Mouse (Mus musculus) myocyte (in vitro differentiated cells): Measurements from ENCODE around the gene Suz12. TPM values are rescaled to one million over a fixed set of nuclear protein-coding genes. Genes with fewer than 3 reads are reported as not detected.
"Not testable (repeated sequence)": the region's sequence is repeated elsewhere in the genome, so short reads cannot be mapped to it uniquely, and the experiment has no call there.

Source experiments
- H3K27me3 ChIP-seq: one replicate; pipeline ENCODE4 v1.6.1; 2011; ENCODE audit not compliant: control insufficient read depth, insufficient read depth, insufficient read length
- H3K36me3 ChIP-seq: one replicate; pipeline ENCODE4 v1.6.1; 2011; ENCODE audit not compliant: control insufficient read depth, insufficient read depth
- H3K4me2 ChIP-seq: one replicate; pipeline ENCODE4 v1.6.1; 2011; ENCODE audit warnings: low read depth, control low read depth
- H3K4me3 ChIP-seq: one replicate; pipeline ENCODE4 v1.5.1; 2011; ENCODE audit warnings: mild to moderate bottlenecking, control low read depth, moderate library complexity
- H3K79me2 ChIP-seq: one replicate; pipeline ENCODE4 v1.6.1; 2011; ENCODE audit not compliant: control insufficient read depth, insufficient read depth
- H3ac ChIP-seq: one replicate; pipeline ENCODE4 v1.6.1; 2011; ENCODE audit not compliant: control insufficient read depth, insufficient read length
- CEBPB ChIP-seq: IDR thresholded peaks from 2 replicates; pipeline ENCODE4 v1.6.1; 2011; ENCODE audit warnings: mild to moderate bottlenecking, moderate library complexity; ENCODE audit not compliant: poor library complexity, insufficient read depth, severe bottlenecking
- E2F4 ChIP-seq: IDR thresholded peaks from one replicate; pipeline ENCODE4 v1.6.1; 2011; ENCODE audit warnings: mild to moderate bottlenecking, control low read depth, moderate library complexity; ENCODE audit not compliant: insufficient read depth
- MAX ChIP-seq: IDR thresholded peaks from one replicate; pipeline ENCODE4 v1.6.1; 2011; ENCODE audit warnings: low read depth, mild to moderate bottlenecking, control low read depth
- MYOD1 ChIP-seq, 3 experiments: IDR thresholded peaks; one replicate each; pipeline ENCODE4 v1.6.1; 2011; ENCODE audit warnings: control low read depth in 2 of 3, low read depth in 2 of 3, mild to moderate bottlenecking in 2 of 3, moderate library complexity in 1 of 3; ENCODE audit not compliant: insufficient read length in 2 of 3, control insufficient read depth in 1 of 3
- MYOG ChIP-seq, 3 experiments: IDR thresholded peaks; one replicate each; pipeline ENCODE4 v1.6.1; 2011; ENCODE audit warnings: control low read depth in 2 of 3, low read depth in 2 of 3, mild to moderate bottlenecking in 2 of 3; ENCODE audit not compliant: insufficient read length in 2 of 3, control insufficient read depth in 1 of 3, insufficient read depth in 1 of 3
- POLR2A ChIP-seq: IDR thresholded peaks from one replicate; pipeline ENCODE4 v1.6.1; 2011; ENCODE audit warnings: low read depth, mild to moderate bottlenecking, control low read depth, moderate library complexity; ENCODE audit not compliant: insufficient read length
- POLR2AphosphoS2 ChIP-seq: IDR thresholded peaks from one replicate; pipeline ENCODE4 v1.6.1; 2011; ENCODE audit warnings: low read depth, control low read depth; ENCODE audit not compliant: insufficient read length
- REST ChIP-seq: IDR thresholded peaks from one replicate; pipeline ENCODE4 v1.6.1; 2011; ENCODE audit warnings: mild to moderate bottlenecking, control low read depth, moderate library complexity; ENCODE audit not compliant: insufficient read depth, insufficient read length
- SRF ChIP-seq: IDR thresholded peaks from one replicate; pipeline ENCODE4 v1.6.1; 2011; ENCODE audit warnings: low read depth; ENCODE audit not compliant: control insufficient read depth, insufficient read length
- TCF12 ChIP-seq: IDR thresholded peaks from one replicate; pipeline ENCODE4 v1.6.1; 2011; ENCODE audit warnings: mild to moderate bottlenecking, control low read depth; ENCODE audit not compliant: poor library complexity, insufficient read depth, severe bottlenecking
- TCF3 ChIP-seq: IDR thresholded peaks from one replicate; pipeline ENCODE4 v1.6.1; 2011; ENCODE audit warnings: low read depth, control low read depth; ENCODE audit not compliant: insufficient read length
- USF1 ChIP-seq: IDR thresholded peaks from one replicate; pipeline ENCODE4 v1.6.1; 2011; ENCODE audit warnings: low read depth, mild to moderate bottlenecking, control low read depth, moderate library complexity
- polyA plus RNA-seq: library from polyadenylated mRNA; unstranded; fragments of >200 nt; fragmentation: generic; extraction: Trizol; gene quantifications from one replicate; pipeline ENCODE4 v1.2.1, GENCODE M21; 2012; ENCODE audit warnings: missing spikeins

Suz12 gene
- polyA plus RNA-seq, 1 experiment, result 8.3 TPM

DNA sequence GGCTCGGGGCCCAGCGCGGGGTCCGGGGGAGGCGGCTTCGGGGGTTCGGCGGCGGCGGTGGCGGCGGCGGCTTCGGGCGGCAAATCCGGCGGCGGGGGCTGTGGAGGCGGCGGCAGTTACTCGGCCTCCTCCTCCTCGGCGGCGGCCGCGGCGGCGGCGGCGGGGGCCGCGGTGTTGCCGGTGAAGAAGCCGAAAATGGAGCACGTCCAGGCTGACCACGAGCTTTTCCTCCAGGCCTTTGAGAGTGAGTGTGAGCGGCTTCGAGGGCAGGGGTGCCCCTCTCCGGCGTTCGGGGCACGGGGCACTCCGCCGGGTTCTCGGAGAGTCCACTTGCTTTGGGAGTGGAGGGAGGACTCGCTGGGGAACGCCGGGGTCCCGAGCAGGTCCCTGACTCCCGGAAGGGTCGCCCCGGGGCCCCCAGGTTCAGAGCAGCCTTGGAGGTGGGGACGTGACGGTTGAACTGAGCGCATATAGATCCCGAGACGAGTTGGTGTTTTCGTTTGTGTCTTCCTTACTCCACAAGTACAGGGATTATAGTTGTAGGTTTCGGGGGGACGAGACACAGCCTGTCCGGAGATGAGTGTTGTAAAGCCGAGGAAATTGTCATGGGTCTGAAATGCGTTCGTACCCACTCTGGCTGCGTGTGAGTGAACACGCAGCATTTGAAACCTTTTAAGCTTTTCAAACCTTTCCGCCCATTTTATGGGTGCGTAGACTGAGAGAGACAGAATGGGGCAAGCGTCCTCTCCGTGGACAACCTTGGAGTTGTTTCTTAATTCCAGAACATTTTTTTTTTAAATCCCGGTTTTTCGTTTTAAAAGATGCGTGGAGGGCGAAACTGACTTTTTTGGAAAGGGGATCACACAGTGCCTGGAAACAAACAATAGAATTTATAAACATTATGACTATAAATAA is 707 bp downstream of the Suz12 start:
- Histone ChIP-seq H3K4me3 (peak overlapping the region; percentile 80), H3K36me3 (peaks cover 10% of the 10 kb centered on the region), H3K27me3 (no peaks in the 10 kb centered on the region), H3K4me2 (peak overlapping the region; percentile 70), H3ac (peak overlapping the region; percentile 12), H3K79me2 (peaks cover 31% of the 10 kb centered on the region)
- TF ChIP-seq USF1 (no peak), TCF3 (no peak), REST (no peak), CEBPB (no peak), POLR2AphosphoS2 (no peak), E2F4 (no peak), MYOD1 (IDR thresholded peaks at IDR 0.05; ENCODE audit: control insufficient read depth in 1 of 3, insufficient read length in 2 of 3, low read depth in 2 of 3) (no peak), TCF12 (no peak), POLR2A (no peak), MYOG (IDR thresholded peaks at IDR 0.05; ENCODE audit: control insufficient read depth in 1 of 3, insufficient read depth in 1 of 3, insufficient read length in 2 of 3, low read depth in 2 of 3) (no peak), SRF (no peak), MAX (no peak)

DNA sequence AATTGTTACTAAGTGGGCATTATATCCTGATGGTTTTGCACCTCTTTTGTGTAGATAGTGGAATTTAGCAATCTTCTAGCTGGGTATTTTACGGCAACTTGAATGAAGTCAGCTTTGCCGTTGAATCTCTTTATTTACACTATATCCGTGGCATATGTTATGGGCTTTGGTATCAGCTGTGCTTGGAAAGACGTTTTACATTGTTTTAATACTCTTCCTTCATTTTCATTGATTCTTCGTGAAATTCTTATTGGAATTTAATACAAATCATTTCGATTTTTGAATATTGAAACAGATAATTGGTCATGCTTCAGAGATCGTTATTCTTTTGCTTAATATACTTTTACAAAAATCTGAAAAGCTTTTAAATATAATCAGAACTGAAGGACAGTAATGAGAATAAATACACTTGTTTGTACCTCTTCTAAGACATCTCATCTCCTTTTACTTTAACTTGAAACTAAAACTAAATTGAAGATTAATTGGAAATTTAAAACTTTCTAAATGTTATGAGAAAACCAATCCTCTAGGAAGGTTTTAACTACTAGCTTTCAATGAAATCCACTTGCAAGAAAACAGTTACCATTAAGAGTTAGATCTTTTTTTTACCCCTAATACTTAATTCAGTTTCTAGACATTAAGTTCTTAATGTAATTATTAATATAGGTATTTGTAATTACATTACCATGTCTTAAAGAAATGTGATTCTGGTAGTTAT is 1.5 kb downstream of the Suz12 start:
- TF ChIP-seq MYOD1 (IDR thresholded peaks at IDR 0.05; ENCODE audit: control insufficient read depth in 1 of 3, insufficient read length in 2 of 3, low read depth in 2 of 3) (no peak), MYOG (IDR thresholded peaks at IDR 0.05; ENCODE audit: control insufficient read depth in 1 of 3, insufficient read depth in 1 of 3, insufficient read length in 2 of 3, low read depth in 2 of 3) (no peak), USF1 (no peak), TCF12 (no peak), SRF (no peak)
- H3K27me3 ChIP-seq, result no peaks in the 10 kb centered on the region
- peaks cover 31% of the 10 kb centered on the region for H3K79me2 ChIP-seq
- peak overlapping the region; percentile 12 for H3ac ChIP-seq
- peak overlapping the region; percentile 70 for H3K4me2 ChIP-seq
- H3K4me3 ChIP-seq, result peak overlapping the region; percentile 80
- H3K36me3 ChIP-seq, result peaks cover 15% of the 10 kb centered on the region

DNA sequence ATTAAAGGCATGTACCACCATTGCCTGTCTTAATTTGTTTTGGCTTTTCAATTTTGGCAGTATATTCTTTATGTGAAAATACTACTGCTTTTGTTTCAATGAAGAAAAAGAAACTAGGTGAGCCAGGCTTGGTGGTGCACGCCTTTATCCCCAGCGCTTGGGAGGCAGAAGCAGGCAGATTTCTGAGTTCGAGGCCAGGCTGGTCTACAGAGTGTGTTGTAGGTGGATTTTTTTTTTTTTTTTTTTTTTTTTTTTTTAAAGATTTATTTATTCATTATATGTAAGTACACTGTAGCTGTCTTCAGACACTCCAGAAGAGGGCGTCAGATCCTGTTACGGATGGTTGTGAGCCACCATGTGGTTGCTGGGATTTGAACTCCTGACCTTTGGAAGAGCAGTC is 23.6 kb downstream of the Suz12 start:
- not testable (repeated sequence) for H3K27me3 ChIP-seq, H3K79me2 ChIP-seq, H3ac ChIP-seq, H3K4me3 ChIP-seq, H3K4me2 ChIP-seq
- peaks cover 64% of the 10 kb centered on the region for H3K36me3 ChIP-seq

DNA sequence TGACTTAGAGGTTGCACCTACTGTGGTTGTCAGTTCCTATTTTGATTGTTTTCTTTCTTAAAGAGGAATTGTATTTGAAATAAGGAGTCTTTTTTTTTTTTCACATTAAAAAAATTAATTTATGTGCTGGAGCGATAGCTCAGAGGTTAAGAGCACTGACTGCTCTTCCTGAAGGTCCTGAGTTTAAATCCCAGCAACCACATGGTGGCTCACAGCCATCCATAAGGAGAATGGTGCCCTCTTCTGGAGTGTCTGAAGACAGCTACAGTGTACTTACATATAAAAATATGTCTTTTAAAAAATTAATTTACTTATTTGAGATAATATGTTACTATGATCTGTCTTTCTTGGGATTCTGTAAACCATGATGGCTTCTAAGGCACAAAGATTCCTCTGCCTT is 26.9 kb downstream of the Suz12 start:
- TF ChIP-seq POLR2A (no peak), SRF (no peak), REST (no peak), E2F4 (no peak), CEBPB (no peak), USF1 (no peak)
- no peak overlapping the region for H3K4me3 ChIP-seq
- H3K4me2 ChIP-seq, result no peak overlapping the region
- peaks cover 67% of the 10 kb centered on the region for H3K36me3 ChIP-seq
- no peaks in the 10 kb centered on the region for H3K27me3 ChIP-seq
- H3ac ChIP-seq, result no peak overlapping the region
- no peaks in the 10 kb centered on the region for H3K79me2 ChIP-seq

DNA sequence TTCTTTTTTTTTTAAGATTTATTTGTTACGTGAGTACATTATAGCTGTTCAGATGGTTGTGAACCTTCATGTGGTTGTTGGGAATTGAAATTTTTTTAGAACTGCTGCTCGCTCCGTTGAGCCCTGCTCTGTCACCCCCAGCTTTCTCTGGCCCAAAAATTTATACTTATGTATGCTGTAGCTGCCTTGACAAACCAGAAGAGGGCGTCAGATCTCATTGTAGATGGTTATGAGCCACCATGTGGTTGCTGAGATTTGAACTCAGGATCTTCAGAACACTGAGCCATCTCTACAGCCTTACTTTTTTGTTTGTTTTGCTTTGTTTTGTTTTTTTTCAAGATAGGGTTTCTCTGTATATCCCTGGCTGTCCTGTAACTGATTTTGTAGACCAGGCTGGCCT is 28.4 kb downstream of the Suz12 start:
- Histone ChIP-seq H3K79me2 (no peaks in the 10 kb centered on the region), H3K27me3 (no peaks in the 10 kb centered on the region)
- TF ChIP-seq E2F4 (no peak), CEBPB (no peak), SRF (no peak), REST (no peak), MYOG (IDR thresholded peaks at IDR 0.05; ENCODE audit: control insufficient read depth in 1 of 3, insufficient read depth in 1 of 3, insufficient read length in 2 of 3, low read depth in 2 of 3) (no peak), TCF12 (no peak), POLR2A (no peak), POLR2AphosphoS2 (no peak)

More for the DNA sequence above, 28.4 kb downstream of the Suz12 start:
- Histone ChIP-seq H3K4me3 (no peak overlapping the region), H3ac (no peak overlapping the region), H3K36me3 (peaks cover 64% of the 10 kb centered on the region), H3K4me2 (no peak overlapping the region)
